Comparison of ENCODE assay signal across 9 mouse cellular contexts in the genomic region with DNA sequence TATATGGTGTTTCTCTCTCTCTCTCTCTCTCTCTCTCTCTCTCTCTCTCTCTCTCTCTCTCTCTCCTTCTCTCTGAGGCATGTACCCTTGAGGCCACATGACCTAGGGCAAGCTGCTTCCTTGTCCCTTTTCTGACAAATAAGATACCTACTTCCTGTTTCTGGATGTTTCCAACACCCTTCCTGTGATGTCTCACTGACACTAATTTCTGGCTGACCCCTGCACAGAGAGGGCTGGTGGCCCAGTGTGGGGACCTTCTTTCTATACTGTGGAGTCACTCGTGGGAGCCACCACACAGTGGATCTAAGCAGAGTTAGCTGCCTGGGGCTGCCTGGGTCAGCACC. TPM values are rescaled to one million over a fixed set of nuclear protein-coding genes. Genes with fewer than 3 reads are reported as not detected.
DNase-seq lines count a peak whose midpoint lies in the region; ATAC-seq lines count a peak whose summit lies in the region.
"Had no signal": no experiment of that assay in that cellular context is flagged by ENCODE, and none has a peak within 500 bp of the region (broad histone marks: within the 10 kb centered on the region; RNA-seq: fewer than 3 reads in every experiment).

No protein-coding gene starts in this region.

- no peak overlapping the region for H3K4me2 ChIP-seq in kidney, embryonic 16.5 days (replicated peaks; ENCODE audit: low read depth, low read length)
- H3K4me2 ChIP-seq in kidney, embryonic 14.5 days (replicated peaks; ENCODE audit: low read depth, low read length), result no peak overlapping the region
- H3K4me2 ChIP-seq: neural tube, embryonic 15.5 days had no signal

- ATAC-seq in kidney, embryonic 16.5 days (ENCODE audit: low FRiP score, low TSS enrichment), result peak; percentile 20; the same call in 1 of the 2 replicates
- ATAC-seq in kidney, embryonic 14.5 days (ENCODE audit: low FRiP score, low TSS enrichment), result no peak
- peak; percentile 52 for ATAC-seq in activated CD4-positive, CD25-positive, alpha-beta regulatory T cell, adult 4 months

- H3K9me3 ChIP-seq in kidney, embryonic 16.5 days (ENCODE audit: low read length), result no peaks in the 10 kb centered on the region
- no peaks in the 10 kb centered on the region for H3K9me3 ChIP-seq in kidney, embryonic 14.5 days (ENCODE audit: control insufficient read depth, low read length)
- H3K9me3 ChIP-seq: megakaryocyte, embryonic 14.5 days; neural tube, embryonic 15.5 days had no signal

- no peak overlapping the region for H3K4me3 ChIP-seq in kidney, embryonic 16.5 days (ENCODE audit: low read length)
- H3K4me3 ChIP-seq in kidney, embryonic 14.5 days (ENCODE audit: low read length), result no peak overlapping the region
- H3K4me3 ChIP-seq: megakaryocyte, embryonic 14.5 days; neural tube, embryonic 15.5 days had no signal

- DNase-seq in induced T-regulatory cell, adult 2 months (ENCODE audit: low read depth), result peak; percentile 17
- peak; percentile 31 for DNase-seq in splenic B cell, adult 2 months (ENCODE audit: low read depth, low spot score)
- no peak for DNase-seq in spleen, adult 18-20 months
- no peak for DNase-seq in ovary, postnatal 36 days (ENCODE audit: low spot score)

- WGBS in kidney, embryonic 16.5 days, result 32% methylated on average over 1 of the region's 1 CpGs
- WGBS in kidney, embryonic 14.5 days, result 25% methylated on average over 1 of the region's 1 CpGs

- no peaks in the 10 kb centered on the region for H3K36me3 ChIP-seq in kidney, embryonic 16.5 days (ENCODE audit: insufficient read depth, low read length)
- H3K36me3 ChIP-seq in kidney, embryonic 14.5 days (ENCODE audit: control insufficient read depth, insufficient read depth, low read length), result no peaks in the 10 kb centered on the region
- H3K36me3 ChIP-seq in splenic B cell, adult 2 months (ENCODE audit: control insufficient read depth, insufficient read depth, low read length, poor library complexity, severe bottlenecking), result no peaks in the 10 kb centered on the region
- H3K36me3 ChIP-seq: neural tube, embryonic 15.5 days had no signal

- peaks cover 27% of the 10 kb centered on the region for H3K4me1 ChIP-seq in kidney, embryonic 16.5 days (ENCODE audit: insufficient read depth, low read length)
- H3K4me1 ChIP-seq in kidney, embryonic 14.5 days (ENCODE audit: control insufficient read depth, insufficient read depth, low read length), result peaks cover 21% of the 10 kb centered on the region

- no peaks in the 10 kb centered on the region for H3K27me3 ChIP-seq in kidney, embryonic 16.5 days (ENCODE audit: insufficient read depth, low read length)
- H3K27me3 ChIP-seq in kidney, embryonic 14.5 days (ENCODE audit: control insufficient read depth, insufficient read depth, low read length), result no peaks in the 10 kb centered on the region
- H3K27me3 ChIP-seq in splenic B cell, adult 2 months (ENCODE audit: control insufficient read depth, insufficient read depth, low read length, poor library complexity, severe bottlenecking), result no peaks in the 10 kb centered on the region
- H3K27me3 ChIP-seq: neural tube, embryonic 15.5 days had no signal

- no peak overlapping the region for H3K27ac ChIP-seq in kidney, embryonic 16.5 days (ENCODE audit: low read length)
- no peak overlapping the region for H3K27ac ChIP-seq in kidney, embryonic 14.5 days (ENCODE audit: low read depth, low read length)
- H3K27ac ChIP-seq: neural tube, embryonic 15.5 days had no signal

- H3K9ac ChIP-seq in kidney, embryonic 16.5 days (replicated peaks; ENCODE audit: low read length), result no peak overlapping the region
- H3K9ac ChIP-seq in kidney, embryonic 14.5 days (ENCODE audit: low read depth, low read length), result no peak overlapping the region
- H3K9ac ChIP-seq: neural tube, embryonic 15.5 days had no signal

RNA-seq across cellular contexts. Expression of a gene that starts 40.1 kb away (rescaled TPM):
- 103 and 120 TPM in 2 replicates for polyA plus RNA-seq in kidney, embryonic 16.5 days (2015; fragmentation: Nextera tagmentation; extraction: Ambion mirVana)
- 61.9 and 63.6 TPM in 2 replicates for polyA plus RNA-seq in kidney, embryonic 14.5 days (2014; fragmentation: Nextera tagmentation; extraction: Ambion mirVana)
- polyA plus RNA-seq in activated CD4-positive, CD25-positive, alpha-beta regulatory T cell, adult 4 months (2017; shearing (Covaris generic)), result 1 to 10 TPM; 1.6 to 1.8 TPM

Comparison
In these comparisons a context has a peak if more than half of its experiments do, and no peak if none do; other contexts are left out.
1. DNase-seq: peak in induced T-regulatory cell, adult 2 months (single experiment) and splenic B cell, adult 2 months (single experiment); none in spleen, adult 18-20 months (0 of 2) and ovary, postnatal 36 days (single experiment).
2. RNA of a gene that starts 40.1 kb away (polyA plus RNA-seq): 103 to 120 TPM in kidney, embryonic 16.5 days and 61.9 to 63.6 TPM in kidney, embryonic 14.5 days; 1.6 to 1.8 TPM in activated CD4-positive, CD25-positive, alpha-beta regulatory T cell, adult 4 months; every median in the first group is over 10 times any median in the second.